Mouse (Mus musculus): ENCODE results near the gene Glo1.

DNA sequence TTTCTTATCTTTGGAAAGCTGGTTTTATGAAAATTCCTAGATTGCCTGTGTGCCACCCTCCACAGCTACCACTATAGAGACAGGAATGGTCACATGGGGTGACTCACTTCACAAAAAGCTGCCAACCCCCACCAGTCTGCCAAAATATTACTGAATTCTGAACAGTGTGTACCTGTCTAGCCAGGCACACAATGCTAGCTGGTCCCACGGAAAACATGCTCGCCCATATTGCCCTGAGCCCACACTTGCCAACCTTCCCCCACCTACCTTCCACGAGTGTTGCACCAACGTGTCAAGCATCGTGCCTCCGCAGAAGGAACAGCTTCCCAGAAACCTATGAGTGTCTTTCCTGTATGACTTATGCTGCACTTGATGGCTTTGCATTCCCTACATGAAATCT lies 45.5 kb downstream of the Glo1 start:
- no peak for TF ChIP-seq POLR2A (IDR thresholded peaks at IDR 0.05; ENCODE audit: low read depth, low read length)
- TF ChIP-seq CTCF (IDR thresholded peaks at IDR 0.05; ENCODE audit: borderline replicate concordance, insufficient read depth, low read length): no peak

Data from embryonic fibroblast, embryonic 13.5 days (primary cell).